Mouse (Mus musculus): ENCODE measurements at regions not wholly inside any gene's neighbourhood (a gene's known extent, or its start where the extent isn't known, plus 50 kb on each side); places are given as distances from the start of the nearest gene placed in this dataset.

GRCm38 (mm10) chr2:77358176-77358575, 77.8 kb upstream of the Sestd1 start:
- WGBS: 65% methylated on average over 6 of the region's 6 CpGs
- no peak for ATAC-seq (ENCODE audit: insufficient number of reproducible peaks, insufficient read depth, low FRiP score, low read depth)

GRCm38 (mm10) chr2:77356798-77357197, 76.4 kb upstream of the Sestd1 start:
- no peak for ATAC-seq (ENCODE audit: insufficient number of reproducible peaks, insufficient read depth, low FRiP score, low read depth)
- Histone ChIP-seq H3K27me3 (ENCODE audit: control insufficient read depth, insufficient read depth, low read length) (no peaks in the 10 kb centered on the region), H3K9me3 (ENCODE audit: control insufficient read depth, low read length) (no peaks in the 10 kb centered on the region), H3K4me2 (ENCODE audit: low read length) (no peak overlapping the region), H3K4me3 (ENCODE audit: control insufficient read depth in 1 of 2, insufficient read depth in 1 of 2, low read depth in 1 of 2, low read length in 2 of 2) (no peak overlapping the region), H3K36me3 (ENCODE audit: control insufficient read depth, insufficient read depth, low read length) (no peaks in the 10 kb centered on the region), H3K4me1 (ENCODE audit: control insufficient read depth in 2 of 2, insufficient read depth in 2 of 2, low read length in 2 of 2) (peaks cover 5 to 7% of the 10 kb centered on the region in 2 experiments; a peak in 3 of 4 replicates), H3K27ac (replicated peaks in 1 of 2; ENCODE audit: control insufficient read depth in 1 of 2, insufficient read depth in 1 of 2, low read depth in 2 of 2, low read length in 2 of 2) (no peak overlapping the region), H3K9ac (ENCODE audit: low read length) (no peak overlapping the region)
- 75% methylated on average over 10 of the region's 10 CpGs for WGBS

More at GRCm38 (mm10) chr2:77358176-77358575, 77.8 kb upstream of the Sestd1 start:
- no peak overlapping the region for H3K27ac ChIP-seq (replicated peaks in 1 of 2; ENCODE audit: control insufficient read depth in 1 of 2, insufficient read depth in 1 of 2, low read depth in 2 of 2, low read length in 2 of 2)
- no peaks in the 10 kb centered on the region for H3K36me3 ChIP-seq (ENCODE audit: control insufficient read depth, insufficient read depth, low read length)
- H3K4me1 ChIP-seq (ENCODE audit: control insufficient read depth in 2 of 2, insufficient read depth in 2 of 2, low read length in 2 of 2): no peaks in the 10 kb centered on the region
- H3K9ac ChIP-seq (ENCODE audit: low read length): no peak overlapping the region
- H3K9me3 ChIP-seq (ENCODE audit: control insufficient read depth, low read length): no peaks in the 10 kb centered on the region
- H3K27me3 ChIP-seq (ENCODE audit: control insufficient read depth, insufficient read depth, low read length): no peaks in the 10 kb centered on the region
- H3K4me3 ChIP-seq (ENCODE audit: control insufficient read depth in 1 of 2, insufficient read depth in 1 of 2, low read depth in 1 of 2, low read length in 2 of 2): no peak overlapping the region
- no peak overlapping the region for H3K4me2 ChIP-seq (ENCODE audit: low read length)

- peaks cover 5 to 11% of the 10 kb centered on the region in 2 experiments; a peak in 3 of 4 replicates for H3K4me1 ChIP-seq (ENCODE audit: control insufficient read depth in 2 of 2, insufficient read depth in 2 of 2, low read length in 2 of 2)
- H3K27ac ChIP-seq (replicated peaks in 1 of 2; ENCODE audit: control insufficient read depth in 1 of 2, insufficient read depth in 1 of 2, low read depth in 2 of 2, low read length in 2 of 2): peak overlapping the region; percentile 60 to 84
- no peaks in the 10 kb centered on the region for H3K36me3 ChIP-seq (ENCODE audit: control insufficient read depth, insufficient read depth, low read length)
- no peak overlapping the region for H3K9ac ChIP-seq (ENCODE audit: low read length)
- 37% methylated on average over 8 of the region's 8 CpGs for WGBS
- no peaks in the 10 kb centered on the region for H3K9me3 ChIP-seq (ENCODE audit: control insufficient read depth, low read length)
- no peak overlapping the region for H3K4me3 ChIP-seq (ENCODE audit: control insufficient read depth in 1 of 2, insufficient read depth in 1 of 2, low read depth in 1 of 2, low read length in 2 of 2)
- no peaks in the 10 kb centered on the region for H3K27me3 ChIP-seq (ENCODE audit: control insufficient read depth, insufficient read depth, low read length)
- H3K4me2 ChIP-seq (ENCODE audit: low read length): no peak overlapping the region
- peak; percentile 76; the same call in 1 of the 2 replicates for ATAC-seq (ENCODE audit: insufficient number of reproducible peaks, insufficient read depth, low FRiP score, low read depth)
Measured at GRCm38 (mm10) chr2:77351987-77352628, 71.7 kb upstream of the Sestd1 start.

- no peak overlapping the region for H3K4me2 ChIP-seq (ENCODE audit: low read length)
- H3K4me1 ChIP-seq (ENCODE audit: control insufficient read depth in 2 of 2, insufficient read depth in 2 of 2, low read length in 2 of 2): peaks cover 0 to 11% of the 10 kb centered on the region in 2 experiments; a peak in 3 of 4 replicates
- ATAC-seq (ENCODE audit: insufficient number of reproducible peaks, insufficient read depth, low FRiP score, low read depth): no peak
- no peaks in the 10 kb centered on the region for H3K36me3 ChIP-seq (ENCODE audit: control insufficient read depth, insufficient read depth, low read length)
- H3K27ac ChIP-seq (replicated peaks in 1 of 2; ENCODE audit: control insufficient read depth in 1 of 2, insufficient read depth in 1 of 2, low read depth in 2 of 2, low read length in 2 of 2): no peak overlapping the region
- 96% methylated on average over 5 of the region's 5 CpGs for WGBS
- H3K9ac ChIP-seq (ENCODE audit: low read length): no peak overlapping the region
- no peaks in the 10 kb centered on the region for H3K9me3 ChIP-seq (ENCODE audit: control insufficient read depth, low read length)
- no peak overlapping the region for H3K4me3 ChIP-seq (ENCODE audit: control insufficient read depth in 1 of 2, insufficient read depth in 1 of 2, low read depth in 1 of 2, low read length in 2 of 2)
- H3K27me3 ChIP-seq (ENCODE audit: control insufficient read depth, insufficient read depth, low read length): no peaks in the 10 kb centered on the region
Measured at GRCm38 (mm10) chr2:77347027-77347426, 66.6 kb upstream of the Sestd1 start.

GRCm38 (mm10) chr2:77343736-77344440, 63.5 kb upstream of the Sestd1 start:
- Histone ChIP-seq H3K9me3 (ENCODE audit: control insufficient read depth, low read length) (no peaks in the 10 kb centered on the region), H3K4me1 (ENCODE audit: control insufficient read depth in 2 of 2, insufficient read depth in 2 of 2, low read length in 2 of 2) (peaks cover 0 to 5% of the 10 kb centered on the region in 2 experiments; a peak in 2 of 4 replicates), H3K9ac (ENCODE audit: low read length) (no peak overlapping the region), H3K4me2 (ENCODE audit: low read length) (no peak overlapping the region), H3K4me3 (ENCODE audit: control insufficient read depth in 1 of 2, insufficient read depth in 1 of 2, low read depth in 1 of 2, low read length in 2 of 2) (no peak overlapping the region), H3K27ac (replicated peaks in 1 of 2; ENCODE audit: control insufficient read depth in 1 of 2, insufficient read depth in 1 of 2, low read depth in 2 of 2, low read length in 2 of 2) (no peak overlapping the region), H3K36me3 (ENCODE audit: control insufficient read depth, insufficient read depth, low read length) (no peaks in the 10 kb centered on the region), H3K27me3 (ENCODE audit: control insufficient read depth, insufficient read depth, low read length) (no peaks in the 10 kb centered on the region)
- WGBS: 89% methylated on average over 16 of the region's 16 CpGs
- no peak for ATAC-seq (ENCODE audit: insufficient number of reproducible peaks, insufficient read depth, low FRiP score, low read depth)

- H3K4me1 ChIP-seq (ENCODE audit: control insufficient read depth in 2 of 2, insufficient read depth in 2 of 2, low read length in 2 of 2): peaks cover 0 to 5% of the 10 kb centered on the region in 2 experiments; a peak in 2 of 4 replicates
- 22% methylated on average over 2 of the region's 2 CpGs for WGBS
- H3K27ac ChIP-seq (replicated peaks in 1 of 2; ENCODE audit: control insufficient read depth in 1 of 2, insufficient read depth in 1 of 2, low read depth in 2 of 2, low read length in 2 of 2): no peak overlapping the region
- H3K4me2 ChIP-seq (ENCODE audit: low read length): peak overlapping the region; percentile 23; the same call in 1 of the 2 replicates
- H3K4me3 ChIP-seq (ENCODE audit: control insufficient read depth in 1 of 2, insufficient read depth in 1 of 2, low read depth in 1 of 2, low read length in 2 of 2): no peak overlapping the region
- no peaks in the 10 kb centered on the region for H3K27me3 ChIP-seq (ENCODE audit: control insufficient read depth, insufficient read depth, low read length)
- ATAC-seq (ENCODE audit: insufficient number of reproducible peaks, insufficient read depth, low FRiP score, low read depth): no peak
- no peak overlapping the region for H3K9ac ChIP-seq (ENCODE audit: low read length)
- peaks cover 4% of the 10 kb centered on the region; the same call in 1 of the 2 replicates for H3K9me3 ChIP-seq (ENCODE audit: control insufficient read depth, low read length)
- H3K36me3 ChIP-seq (ENCODE audit: control insufficient read depth, insufficient read depth, low read length): no peaks in the 10 kb centered on the region
Measured at GRCm38 (mm10) chr2:77342416-77342815, 62.0 kb upstream of the Sestd1 start.

GRCm38 (mm10) chr2:77341575-77342332, 61.4 kb upstream of the Sestd1 start:
- peak; percentile 68; the same call in 1 of the 2 replicates for ATAC-seq (ENCODE audit: insufficient number of reproducible peaks, insufficient read depth, low FRiP score, low read depth)
- Histone ChIP-seq H3K36me3 (ENCODE audit: control insufficient read depth, insufficient read depth, low read length) (no peaks in the 10 kb centered on the region), H3K4me1 (ENCODE audit: control insufficient read depth in 2 of 2, insufficient read depth in 2 of 2, low read length in 2 of 2) (peaks cover 0 to 5% of the 10 kb centered on the region in 2 experiments; a peak in 2 of 4 replicates), H3K4me3 (ENCODE audit: control insufficient read depth in 1 of 2, insufficient read depth in 1 of 2, low read depth in 1 of 2, low read length in 2 of 2) (no peak overlapping the region), H3K4me2 (ENCODE audit: low read length) (0 out of 2 replicates have a peak overlapping the region, but pooled peaks have one; percentile 23), H3K9ac (ENCODE audit: low read length) (no peak overlapping the region), H3K9me3 (ENCODE audit: control insufficient read depth, low read length) (peaks cover 4% of the 10 kb centered on the region; the same call in 1 of the 2 replicates), H3K27ac (replicated peaks in 1 of 2; ENCODE audit: control insufficient read depth in 1 of 2, insufficient read depth in 1 of 2, low read depth in 2 of 2, low read length in 2 of 2) (no peak overlapping the region), H3K27me3 (ENCODE audit: control insufficient read depth, insufficient read depth, low read length) (no peaks in the 10 kb centered on the region)
- 39% methylated on average over 12 of the region's 12 CpGs for WGBS
